ENCODE assay signal across 26 mouse cellular contexts in the genomic region with DNA sequence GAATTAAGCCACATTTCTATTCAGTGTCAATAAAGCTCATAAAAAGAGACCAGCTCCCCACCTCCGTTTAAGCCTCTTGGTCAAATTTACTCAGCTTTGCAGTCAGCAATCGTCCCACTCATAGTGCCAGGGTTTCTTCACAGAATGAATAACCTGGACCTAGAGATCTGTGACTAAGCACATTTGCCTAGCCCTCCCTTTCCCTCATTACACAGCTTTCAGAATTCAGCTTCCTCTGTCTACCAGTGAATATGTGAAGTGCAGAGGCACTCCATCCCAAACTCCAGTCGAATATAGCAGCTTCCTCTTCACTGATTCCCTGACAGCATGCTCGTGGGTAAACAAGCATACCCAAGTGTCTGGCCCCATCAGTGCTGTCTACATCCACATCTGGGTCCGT. TPM values are rescaled to one million over a fixed set of nuclear protein-coding genes. Genes with fewer than 3 reads are reported as not detected.
A peak's percentile ranks its signal among the peaks of the same experiment; 100 is the strongest.
DNase-seq lines count a peak whose midpoint lies in the region; ATAC-seq and TF ChIP-seq lines count a peak whose summit lies in the region.
"Had no signal": no experiment of that assay in that cellular context is flagged by ENCODE, and none has a peak within 500 bp of the region (broad histone marks: within the 10 kb centered on the region; RNA-seq: fewer than 3 reads in every experiment).

No protein-coding gene starts in this region.

- WGBS in lung, embryonic 14.5 days, result 55% methylated on average over 5 of the region's 5 CpGs
- 62% methylated on average over 5 of the region's 5 CpGs for WGBS in intestine, embryonic 16.5 days

- H3K4me1 ChIP-seq in lung, embryonic 14.5 days (ENCODE audit: insufficient read depth), result no peaks in the 10 kb centered on the region
- H3K4me1 ChIP-seq in bone marrow macrophage, adult 2 months (ENCODE audit: control insufficient read depth, insufficient read depth, low read length), result peaks cover 10% of the 10 kb centered on the region
- no peaks in the 10 kb centered on the region for H3K4me1 ChIP-seq in intestine, embryonic 16.5 days (ENCODE audit: control insufficient read depth, insufficient read depth, low read length)
- H3K4me1 ChIP-seq: embryonic facial prominence, embryonic 15.5 days; midbrain, embryonic 13.5 days had no signal

- TF ChIP-seq CTCF in lung, embryonic 14.5 days (IDR thresholded peaks at IDR 0.05; ENCODE audit: low read depth), result no peak
- TF ChIP-seq CTCF in bone marrow macrophage, adult 2 months (IDR thresholded peaks at IDR 0.05; ENCODE audit: low read depth, low read length), result no peak

- no peaks in the 10 kb centered on the region for H3K9me3 ChIP-seq in lung, embryonic 14.5 days (ENCODE audit: low read depth, low read length)
- no peaks in the 10 kb centered on the region for H3K9me3 ChIP-seq in intestine, embryonic 16.5 days (ENCODE audit: control insufficient read depth, low read length)
- H3K9me3 ChIP-seq: embryonic facial prominence, embryonic 15.5 days; G1E; megakaryocyte, embryonic 14.5 days; midbrain, embryonic 13.5 days had no signal

- no peak overlapping the region for H3K4me2 ChIP-seq in lung, embryonic 14.5 days
- no peak overlapping the region for H3K4me2 ChIP-seq in intestine, embryonic 16.5 days (ENCODE audit: low read depth, low read length)
- H3K4me2 ChIP-seq: embryonic facial prominence, embryonic 15.5 days; midbrain, embryonic 13.5 days had no signal

- H3K4me3 ChIP-seq in lung, embryonic 14.5 days (ENCODE audit: low read depth, low read length), result no peak overlapping the region
- H3K4me3 ChIP-seq in bone marrow macrophage, adult 2 months (ENCODE audit: insufficient read depth, low read length), result peak overlapping the region; percentile 36; the same call in 1 of the 2 replicates
- no peak overlapping the region for H3K4me3 ChIP-seq in intestine, embryonic 16.5 days (ENCODE audit: low read length)
- H3K4me3 ChIP-seq: embryonic facial prominence, embryonic 15.5 days; left cerebral cortex, adult 2 months; megakaryocyte, embryonic 14.5 days; midbrain, embryonic 13.5 days had no signal

- no peaks in the 10 kb centered on the region for H3K36me3 ChIP-seq in lung, embryonic 14.5 days (ENCODE audit: insufficient read depth)
- no peaks in the 10 kb centered on the region for H3K36me3 ChIP-seq in intestine, embryonic 16.5 days (ENCODE audit: control insufficient read depth, insufficient read depth, low read length)
- H3K36me3 ChIP-seq: embryonic facial prominence, embryonic 15.5 days; G1E; midbrain, embryonic 13.5 days had no signal

- peak; percentile 38; the same call in 1 of the 2 replicates for ATAC-seq in lung, embryonic 14.5 days (ENCODE audit: insufficient read depth)
- ATAC-seq in common myeloid progenitor, adult 5-6 weeks (replicated peaks; ENCODE audit: low read depth, poor library complexity, severe bottlenecking), result peak; percentile 69
- peak; percentile 61 for ATAC-seq in megakaryocyte progenitor cell, adult 5-6 weeks (replicated peaks; ENCODE audit: poor library complexity)
- no peak for ATAC-seq in intestine, embryonic 16.5 days
- ATAC-seq: forebrain, embryonic 16.5 days; hindbrain, embryonic 16.5 days; intestine, postnatal 0 days; midbrain, embryonic 13.5 days; Patski had no signal

- TF ChIP-seq POLR2A in bone marrow macrophage, adult 2 months (IDR thresholded peaks at IDR 0.05; ENCODE audit: borderline replicate concordance, low read depth, low read length), result no peak

- H3K27me3 ChIP-seq in lung, embryonic 14.5 days (ENCODE audit: insufficient read depth, low read length), result no peaks in the 10 kb centered on the region
- no peaks in the 10 kb centered on the region for H3K27me3 ChIP-seq in intestine, embryonic 16.5 days (replicated peaks; ENCODE audit: control insufficient read depth, insufficient read depth, low read length)
- H3K27me3 ChIP-seq: CH12.LX; embryonic facial prominence, embryonic 15.5 days; megakaryocyte, embryonic 14.5 days; midbrain, embryonic 13.5 days; Patski had no signal

- peak; percentile 5 for DNase-seq in lung, embryonic 14.5 days
- no peak for DNase-seq in lung, postnatal 25 days (ENCODE audit: low spot score)
- DNase-seq in embryo, embryonic 10 days (ENCODE audit: low spot score), result no peak
- DNase-seq: adrenal gland, postnatal 36 days; B cell, adult 2 months; cerebellum, adult 11-12 months; cerebellum, postnatal 36 days; gastrocnemius, postnatal 25 days; heart, postnatal 36 days; right cerebral cortex, postnatal 14 days had no signal

- H3K27ac ChIP-seq in lung, embryonic 14.5 days (ENCODE audit: low read depth), result no peak overlapping the region
- H3K27ac ChIP-seq in bone marrow macrophage, adult 2 months (ENCODE audit: insufficient read depth, low read depth, low read length), result peak overlapping the region; percentile 91
- no peak overlapping the region for H3K27ac ChIP-seq in intestine, embryonic 16.5 days (ENCODE audit: low read length)
- H3K27ac ChIP-seq: embryonic facial prominence, embryonic 15.5 days; kidney, postnatal 0 days; left cerebral cortex, adult 2 months; liver, embryonic 14.5 days; midbrain, embryonic 13.5 days had no signal

- no peak overlapping the region for H3K9ac ChIP-seq in lung, embryonic 14.5 days
- no peak overlapping the region for H3K9ac ChIP-seq in intestine, embryonic 16.5 days (ENCODE audit: low read depth, low read length)
- H3K9ac ChIP-seq: embryonic facial prominence, embryonic 15.5 days; liver, embryonic 14.5 days; midbrain, embryonic 13.5 days had no signal

RNA-seq across cellular contexts. Expression of gene Rps6ka3, which starts 54.3 kb away (rescaled TPM):
- 6.6 and 6.9 TPM in 2 replicates for polyA plus RNA-seq in lung, embryonic 14.5 days (2014; fragmentation: Nextera tagmentation; extraction: Ambion mirVana)
- 49.1 and 79.0 TPM in 2 replicates for polyA plus RNA-seq in bone marrow macrophage, adult 2 months (2012; ENCODE audit: insufficient read depth, insufficient read length, missing spikeins)
- total RNA-seq in common myeloid progenitor, adult 5-6 weeks (2017), result 41.2 and 60.5 TPM in 2 replicates
- 60.2 and 64.4 TPM in 2 replicates for total RNA-seq in megakaryocyte progenitor cell, adult 5-6 weeks (2015)
- 28.0 and 35.8 TPM in 2 replicates for total RNA-seq in megakaryocyte progenitor cell, adult 5-6 weeks (2017)
- polyA plus RNA-seq in intestine, embryonic 16.5 days (2015; fragmentation: Nextera tagmentation; extraction: Ambion mirVana), result 3.3 and 3.9 TPM in 2 replicates
